Mouse (Mus musculus): ENCODE data around the gene Ndufs2.

DNA sequence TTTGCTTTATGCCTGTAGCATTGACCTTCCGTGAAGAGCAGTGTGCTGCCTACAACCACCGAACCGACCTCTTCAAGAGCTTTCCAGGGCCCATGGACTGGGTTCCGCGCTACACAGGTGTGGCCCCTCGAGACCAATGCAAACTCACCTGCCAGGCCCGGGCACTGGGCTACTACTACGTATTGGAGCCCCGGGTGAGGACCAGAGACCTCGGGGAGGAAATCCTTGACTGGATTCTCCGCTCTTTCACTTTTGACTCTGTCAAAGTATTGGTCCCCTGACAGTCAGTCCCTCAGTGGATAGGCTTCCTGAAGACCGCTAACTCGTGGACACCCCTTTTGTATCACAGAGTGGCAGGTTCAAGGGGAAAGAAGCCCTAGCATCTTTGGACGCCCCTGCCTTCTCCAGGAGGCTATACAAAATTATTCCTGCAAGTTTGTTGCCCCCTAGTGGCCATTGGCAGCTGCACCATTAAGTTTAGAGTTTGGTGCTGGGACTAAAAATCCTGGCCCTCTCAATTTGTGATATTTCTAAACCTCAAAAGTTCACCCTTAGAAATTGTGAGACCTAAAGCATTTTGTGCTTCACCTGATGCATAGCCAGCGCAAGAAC, 5.9 kb upstream of the Ndufs2 start:
- no peak for TF ChIP-seq POLR2A (IDR thresholded peaks at IDR 0.05; ENCODE audit: extremely low read depth, insufficient read depth, low read length)
- TF ChIP-seq CTCF (IDR thresholded peaks at IDR 0.05; ENCODE audit: low read depth, low read length): peak; percentile 35

Measured in liver, adult 2 months (tissue).